Mouse (Mus musculus): ENCODE data around the gene Dapp1.
"Not testable (repeated sequence)": the region's sequence is repeated elsewhere in the genome, so short reads cannot be mapped to it uniquely, and the experiment has no call there.

Dapp1 gene

DNA sequence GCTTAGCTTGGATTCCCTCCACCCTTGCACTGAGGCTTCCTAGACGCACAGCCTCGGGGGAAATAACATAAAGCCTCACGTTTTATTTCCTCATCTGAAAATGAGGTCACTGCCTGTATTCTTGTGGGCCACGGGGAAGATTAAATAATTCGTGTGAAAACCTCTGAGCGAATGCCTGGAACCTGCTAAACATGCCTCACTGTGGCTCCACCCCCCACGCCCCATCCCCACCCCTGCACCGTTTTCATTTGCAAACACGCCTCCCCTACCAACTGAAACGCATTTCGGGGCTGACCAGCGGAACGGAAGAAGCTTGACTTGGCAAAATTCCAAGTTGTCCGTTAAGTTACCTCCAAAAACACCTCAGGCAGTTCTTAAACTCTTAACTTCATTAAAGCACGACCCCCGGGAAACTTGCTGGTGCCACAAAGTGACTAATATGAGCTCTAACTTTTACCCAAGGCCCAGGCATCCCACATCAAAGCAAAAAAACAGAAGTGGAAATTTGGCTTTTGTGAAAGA lies 25.7 kb downstream of the Dapp1 start:
- peak; percentile 57 for DNase-seq (ENCODE audit: low read depth, low spot score)

DNA sequence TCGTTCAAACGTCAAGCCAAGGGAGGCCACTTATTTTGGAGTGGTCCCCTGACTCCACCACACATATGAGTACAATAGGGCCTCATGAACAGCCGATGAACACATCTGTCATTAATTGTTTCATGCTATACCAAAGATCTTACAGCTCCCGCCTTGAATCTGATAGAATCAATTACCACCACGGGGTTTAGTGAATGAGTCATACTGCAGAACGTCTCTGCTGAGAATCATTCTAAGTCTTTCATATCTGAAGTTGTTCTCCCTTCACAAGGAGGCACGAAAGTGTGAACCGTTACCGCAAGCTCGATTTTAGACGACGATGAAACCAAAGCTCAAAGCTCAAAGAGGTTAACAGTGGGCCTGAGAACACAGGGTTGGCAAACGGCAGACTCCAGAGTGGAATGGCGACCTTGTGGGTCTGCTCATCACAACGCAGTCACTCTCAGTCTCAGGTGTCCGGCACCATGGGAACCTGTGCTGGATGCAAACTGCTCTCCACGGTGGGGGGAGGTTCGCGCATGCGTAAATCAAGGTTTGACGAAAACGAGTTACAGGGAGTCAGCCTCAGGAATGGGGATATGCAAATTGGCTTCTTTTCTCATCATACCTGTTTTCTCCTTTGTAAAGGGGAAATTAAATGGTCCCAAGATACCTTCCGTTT lies 27.0 kb downstream of the Dapp1 start:
- DNase-seq (ENCODE audit: low read depth, low spot score) = peak; percentile 88

DNA sequence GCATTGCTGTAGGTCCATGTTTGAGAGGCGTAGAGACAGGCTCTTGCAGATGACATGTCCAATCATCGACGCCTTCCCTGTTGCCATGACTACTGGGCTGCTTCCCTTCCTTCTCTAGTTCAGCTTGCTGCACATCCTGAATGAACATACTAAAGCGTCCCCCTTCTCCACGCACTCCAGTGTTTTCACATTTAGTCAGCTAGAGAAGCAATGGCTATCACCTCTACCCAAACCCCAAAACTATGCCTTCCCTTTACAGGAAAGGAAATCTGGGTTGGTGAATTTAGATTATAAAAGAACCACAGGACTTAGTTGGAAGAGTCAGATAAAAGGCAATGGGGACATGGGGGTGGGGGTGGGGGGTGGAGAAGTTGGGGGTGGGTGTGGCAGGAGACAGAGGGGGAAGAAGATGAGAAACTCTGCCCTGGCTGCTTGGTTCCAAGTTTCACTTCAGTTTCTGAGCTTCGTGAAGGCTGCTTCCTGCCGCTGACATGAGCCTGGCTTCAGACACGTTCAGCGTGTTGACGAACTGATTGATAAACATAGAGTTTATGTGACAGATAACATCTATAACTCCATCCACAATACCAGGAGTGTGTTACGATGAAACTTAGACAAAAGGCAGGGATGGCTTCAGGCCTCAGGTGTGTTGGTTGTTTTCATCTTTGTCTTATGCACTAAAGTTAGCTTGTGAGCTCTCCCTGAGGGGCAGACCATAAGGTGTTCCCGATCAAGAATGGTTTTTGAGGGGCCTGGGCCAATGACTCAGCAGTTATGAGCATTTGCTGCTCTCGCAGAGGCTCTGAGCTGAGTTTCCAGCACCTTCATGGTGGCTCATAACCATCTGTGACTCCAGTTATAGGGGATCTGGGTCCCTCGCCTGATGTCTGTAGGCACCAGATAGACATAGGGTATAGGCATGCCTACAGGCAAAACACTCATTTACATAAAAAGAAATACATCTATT lies 28.1 kb downstream of the Dapp1 start:
- peak; percentile 64 for DNase-seq (ENCODE audit: low read depth, low spot score)

DNA sequence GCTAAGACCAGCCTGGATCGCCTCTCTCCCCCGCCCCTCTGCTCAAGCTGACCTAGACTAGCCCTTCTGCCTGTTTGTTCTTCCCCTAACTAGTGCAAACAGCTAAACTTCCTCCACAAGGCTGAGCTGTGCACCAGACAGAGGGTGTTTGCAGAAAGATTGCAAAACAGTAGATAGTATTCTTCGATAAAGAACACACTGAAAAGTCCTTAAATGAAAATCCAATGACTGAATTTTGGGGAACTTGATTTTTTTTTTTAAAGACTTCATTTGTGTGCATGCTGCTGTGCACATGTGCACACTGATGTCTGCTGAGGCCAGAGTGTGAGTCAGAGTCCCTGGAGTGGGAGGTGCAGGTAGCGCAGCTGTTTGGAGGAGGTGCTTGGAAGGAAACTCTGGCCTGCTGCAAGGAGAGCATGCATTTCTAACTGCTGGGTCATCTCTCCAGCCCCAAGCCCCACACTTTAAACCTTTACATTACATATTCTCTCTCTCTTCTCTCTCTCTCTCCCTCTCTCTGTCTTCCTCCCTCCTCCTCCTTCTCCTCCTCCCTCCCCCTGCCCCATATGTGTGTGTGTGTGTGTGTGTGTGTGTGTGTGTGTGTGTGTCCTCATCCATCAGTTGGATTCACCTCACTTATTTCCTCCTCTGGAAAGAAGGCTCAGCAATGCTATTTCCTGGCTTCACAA lies 29.0 kb downstream of the Dapp1 start:
- DNase-seq (ENCODE audit: low read depth, low spot score) = peak; percentile 37

DNA sequence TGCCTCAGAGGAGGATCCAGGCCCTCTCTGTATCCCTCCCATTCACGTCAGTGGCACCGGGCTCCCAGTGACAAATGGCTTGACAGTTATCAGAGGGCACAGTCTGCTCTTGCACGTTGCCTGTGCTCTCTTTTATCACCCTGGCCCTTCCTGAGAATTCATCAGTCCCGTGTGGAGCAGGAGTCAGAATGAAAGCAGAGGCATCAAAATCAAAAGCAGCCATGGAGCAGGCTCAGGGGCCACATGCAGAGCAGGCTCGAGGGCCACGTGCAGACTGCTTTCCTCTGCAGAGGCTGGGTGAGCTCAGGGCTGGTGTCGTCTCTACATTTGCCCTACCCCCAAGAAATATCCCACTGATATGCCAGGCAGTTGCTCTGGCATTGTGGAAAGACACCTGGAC lies 29.5 kb downstream of the Dapp1 start:
- no peak for DNase-seq (ENCODE audit: low read depth, low spot score)

DNA sequence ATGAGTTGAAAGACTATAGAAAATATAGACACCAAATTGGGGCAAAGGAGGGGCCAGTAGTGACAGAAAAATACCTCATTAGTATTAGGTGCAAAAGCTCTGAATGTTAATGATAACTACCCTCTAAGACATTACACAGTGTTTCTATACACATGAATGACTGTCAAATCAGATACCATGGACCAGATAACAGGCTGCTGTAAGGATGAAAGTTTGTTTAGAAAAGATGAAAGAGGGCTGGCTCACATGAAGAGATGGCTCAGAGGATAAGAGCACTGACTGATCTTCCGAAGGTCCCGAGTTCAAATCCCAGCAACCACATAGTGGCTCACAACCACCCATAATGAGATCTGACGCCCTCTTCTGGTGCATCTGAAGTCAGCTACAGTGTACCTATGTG lies 30.0 kb downstream of the Dapp1 start:
- DNase-seq (ENCODE audit: low read depth, low spot score) = not testable (repeated sequence)

DNA sequence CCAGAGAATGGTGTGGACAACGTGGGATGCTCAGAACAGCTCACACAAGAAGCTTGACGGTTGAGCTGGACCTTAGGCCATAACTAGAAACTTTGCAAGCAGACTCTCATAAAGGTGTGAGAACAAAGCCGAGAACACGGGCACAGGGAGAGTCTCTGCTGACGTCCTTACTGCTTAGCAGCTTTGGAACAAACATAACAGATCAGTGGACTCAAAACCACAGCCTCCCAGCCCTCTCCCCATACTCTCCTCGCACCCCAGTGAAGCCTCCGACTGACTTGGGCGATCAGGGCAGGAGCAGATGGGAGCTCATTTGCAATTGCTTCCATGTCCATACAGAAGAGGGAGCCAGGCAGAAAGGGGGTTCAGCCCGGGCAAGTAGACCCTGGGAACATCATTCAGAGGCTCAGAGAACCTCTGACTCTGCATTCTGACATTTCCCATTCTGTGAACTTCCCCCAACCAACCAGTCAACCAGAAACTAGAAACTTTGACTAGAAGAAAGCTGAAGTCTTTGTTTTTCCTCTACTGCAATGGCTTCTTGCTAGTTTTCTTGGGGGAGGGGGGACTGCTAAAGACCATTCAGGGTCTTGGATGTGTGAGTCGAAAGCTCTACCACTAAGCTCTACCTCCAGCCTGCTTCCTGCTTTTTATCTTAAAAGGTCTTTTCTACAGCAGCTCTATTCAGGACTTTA lies 31.0 kb downstream of the Dapp1 start:
- DNase-seq (ENCODE audit: low read depth, low spot score) = no peak

DNA sequence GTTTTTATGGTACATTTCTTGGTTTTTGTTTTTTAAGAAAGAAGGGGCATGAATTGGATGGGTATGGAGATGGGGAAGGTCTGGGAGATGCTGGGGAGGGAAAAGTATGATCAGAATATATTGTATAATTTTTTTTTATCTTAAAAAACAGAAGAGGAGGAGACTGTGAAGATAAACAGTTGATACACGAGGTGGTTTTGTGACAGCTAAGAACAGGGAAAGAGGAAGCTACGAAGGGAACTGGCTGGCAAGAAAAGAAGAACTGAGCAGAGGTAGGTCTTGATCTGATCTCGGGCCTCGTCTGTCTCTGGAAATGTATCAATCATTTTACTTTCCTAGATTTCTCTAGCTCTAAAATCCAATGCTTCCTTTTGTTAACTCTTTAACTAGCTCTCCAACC lies 33.8 kb downstream of the Dapp1 start:
- DNase-seq (ENCODE audit: low read depth, low spot score) = no peak

DNA sequence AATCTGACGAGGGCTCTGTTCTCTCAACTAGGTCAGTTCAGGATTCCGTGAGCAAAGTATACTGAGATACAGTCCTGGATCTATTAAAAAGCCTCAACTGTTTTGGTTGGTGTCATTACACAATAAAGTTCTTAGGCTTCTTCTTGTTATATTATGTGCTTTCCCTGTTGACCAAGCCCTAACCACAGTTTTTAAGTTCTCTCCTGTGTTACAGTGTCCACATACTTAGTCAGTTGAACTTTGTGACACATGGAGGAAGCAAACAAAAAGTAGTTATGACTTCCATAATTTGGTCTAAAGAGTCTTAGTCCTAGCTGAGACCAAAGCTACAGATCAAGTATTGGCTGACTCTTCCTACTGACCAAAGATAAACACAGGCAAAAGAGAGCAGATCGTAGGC lies 34.5 kb downstream of the Dapp1 start:
- no peak for DNase-seq (ENCODE audit: low read depth, low spot score)

DNA sequence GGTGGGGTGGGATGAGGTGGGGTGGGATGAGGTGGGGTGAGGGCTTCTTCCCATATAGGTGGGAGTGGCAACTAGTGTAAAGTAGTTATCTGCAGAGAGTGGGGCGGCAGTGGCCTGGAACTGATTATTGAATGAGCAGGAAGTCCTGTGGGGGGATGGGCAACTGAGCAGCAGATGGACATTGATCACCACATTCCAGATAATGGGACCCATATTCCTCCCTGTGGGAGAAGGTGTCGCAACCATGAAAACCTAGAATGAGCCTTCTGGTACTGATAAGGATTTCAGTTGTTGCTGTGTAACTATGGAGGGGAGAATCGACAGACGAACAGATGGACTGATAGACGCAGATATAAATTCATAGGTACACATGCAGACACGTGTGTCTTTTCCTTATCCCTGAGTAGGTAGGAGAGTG lies 37.6 kb downstream of the Dapp1 start:
- DNase-seq (ENCODE audit: low read depth, low spot score) = no peak

DNA sequence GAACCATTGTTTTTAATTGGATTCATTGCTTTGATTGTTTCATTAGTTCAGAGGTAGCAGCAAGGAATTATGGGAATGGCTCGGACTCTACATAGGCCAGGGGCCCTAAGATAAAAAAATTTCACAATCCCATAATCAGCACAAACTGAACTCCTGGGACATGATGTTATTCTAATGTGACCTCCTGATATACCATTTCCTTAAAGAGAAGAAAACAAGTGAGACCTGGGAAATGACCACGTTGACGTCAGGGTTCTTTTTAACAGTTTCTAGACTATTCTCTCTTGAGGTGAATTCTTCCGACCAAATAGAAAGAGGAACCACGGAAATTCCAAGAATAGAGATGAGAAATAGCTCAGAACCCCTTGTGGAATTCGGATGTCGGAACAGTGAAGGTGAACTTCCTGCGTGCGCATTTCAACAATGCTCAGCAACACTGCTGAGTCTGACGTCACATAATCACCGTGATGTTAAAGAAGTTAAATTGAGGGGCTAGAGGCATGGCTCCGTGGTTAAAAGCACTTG lies 39.2 kb downstream of the Dapp1 start:
- no peak for DNase-seq (ENCODE audit: low read depth, low spot score)

DNA sequence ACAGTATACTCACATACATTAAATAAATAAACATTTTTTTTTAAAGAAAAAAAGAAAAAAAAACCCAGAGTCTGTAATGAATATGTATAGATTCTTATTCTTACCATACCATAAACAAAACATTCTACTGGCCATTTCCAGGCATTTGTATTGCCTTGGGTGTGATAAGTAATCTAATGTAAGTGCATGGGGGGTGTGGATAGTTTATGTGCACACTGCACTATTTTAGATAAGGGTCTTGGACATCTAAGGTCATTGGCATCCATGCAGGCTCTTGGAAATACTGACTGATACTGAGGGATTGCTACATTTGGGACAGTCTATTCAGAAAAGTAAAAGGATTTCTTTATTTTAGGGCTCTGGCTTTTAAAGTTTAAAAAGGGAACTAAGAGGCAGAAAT lies 39.8 kb downstream of the Dapp1 start:
- DNase-seq (ENCODE audit: low read depth, low spot score) = no peak

DNA sequence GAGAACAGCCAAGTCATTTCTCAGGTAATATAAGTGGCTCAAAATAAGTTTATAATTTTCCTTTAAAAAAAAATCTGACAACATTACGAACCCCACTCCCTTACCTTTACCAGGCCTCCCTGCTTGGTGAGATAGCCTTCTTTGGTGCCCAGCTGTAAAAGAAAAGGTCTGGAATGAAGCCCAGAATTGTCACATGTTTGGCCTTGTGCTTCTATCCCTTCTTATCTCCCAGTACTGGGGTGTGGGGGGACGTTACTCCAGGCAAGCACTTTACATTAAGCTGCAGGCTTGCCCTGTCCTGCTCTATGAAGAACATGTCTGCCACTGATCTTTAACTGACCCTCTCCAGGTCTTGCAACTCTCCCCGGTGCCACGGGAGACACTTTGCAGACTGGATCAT lies 40.6 kb downstream of the Dapp1 start:
- no peak for DNase-seq (ENCODE audit: low read depth, low spot score)

DNA sequence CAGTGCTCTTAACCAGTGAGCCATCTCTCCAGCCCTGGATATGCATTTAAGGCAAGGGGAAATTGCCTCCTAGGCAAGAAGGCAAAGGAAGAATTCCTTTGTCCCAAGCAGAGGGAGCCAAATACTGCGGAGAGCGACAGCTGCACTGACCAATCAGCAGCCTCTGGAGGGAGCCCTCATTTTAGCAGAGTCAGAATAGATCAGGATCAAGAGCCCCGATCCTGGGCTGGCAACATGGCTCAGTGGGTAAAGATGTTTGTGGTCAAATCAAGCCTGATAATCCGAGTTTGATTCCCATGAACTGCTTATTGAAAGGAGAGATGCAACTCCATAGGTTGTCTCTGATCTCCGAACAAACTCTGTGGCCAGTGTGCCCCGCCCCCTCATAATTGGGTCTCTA lies 42.7 kb downstream of the Dapp1 start:
- peak; percentile 89 for DNase-seq (ENCODE audit: low read depth, low spot score)

DNA sequence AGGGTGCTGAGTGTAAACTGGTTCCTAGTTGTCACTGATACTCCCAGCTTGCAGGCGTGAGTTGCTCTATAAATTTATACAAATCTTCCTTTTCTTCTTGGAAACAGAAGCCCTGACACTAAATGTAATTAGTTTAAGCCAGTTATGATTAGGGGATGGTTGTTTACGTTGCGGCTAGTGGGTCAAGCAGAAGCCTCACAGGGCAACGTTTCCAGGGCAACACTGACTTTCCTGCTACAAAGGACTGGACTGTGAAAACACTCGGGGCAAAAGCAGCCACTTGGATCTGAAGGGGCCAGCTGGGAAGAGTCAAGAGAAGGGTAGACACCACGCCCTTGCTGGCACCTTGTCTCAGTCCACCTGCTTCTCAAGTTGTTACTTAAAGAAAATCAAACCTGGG lies 44.8 kb downstream of the Dapp1 start:
- no peak for DNase-seq (ENCODE audit: low read depth, low spot score)

DNA sequence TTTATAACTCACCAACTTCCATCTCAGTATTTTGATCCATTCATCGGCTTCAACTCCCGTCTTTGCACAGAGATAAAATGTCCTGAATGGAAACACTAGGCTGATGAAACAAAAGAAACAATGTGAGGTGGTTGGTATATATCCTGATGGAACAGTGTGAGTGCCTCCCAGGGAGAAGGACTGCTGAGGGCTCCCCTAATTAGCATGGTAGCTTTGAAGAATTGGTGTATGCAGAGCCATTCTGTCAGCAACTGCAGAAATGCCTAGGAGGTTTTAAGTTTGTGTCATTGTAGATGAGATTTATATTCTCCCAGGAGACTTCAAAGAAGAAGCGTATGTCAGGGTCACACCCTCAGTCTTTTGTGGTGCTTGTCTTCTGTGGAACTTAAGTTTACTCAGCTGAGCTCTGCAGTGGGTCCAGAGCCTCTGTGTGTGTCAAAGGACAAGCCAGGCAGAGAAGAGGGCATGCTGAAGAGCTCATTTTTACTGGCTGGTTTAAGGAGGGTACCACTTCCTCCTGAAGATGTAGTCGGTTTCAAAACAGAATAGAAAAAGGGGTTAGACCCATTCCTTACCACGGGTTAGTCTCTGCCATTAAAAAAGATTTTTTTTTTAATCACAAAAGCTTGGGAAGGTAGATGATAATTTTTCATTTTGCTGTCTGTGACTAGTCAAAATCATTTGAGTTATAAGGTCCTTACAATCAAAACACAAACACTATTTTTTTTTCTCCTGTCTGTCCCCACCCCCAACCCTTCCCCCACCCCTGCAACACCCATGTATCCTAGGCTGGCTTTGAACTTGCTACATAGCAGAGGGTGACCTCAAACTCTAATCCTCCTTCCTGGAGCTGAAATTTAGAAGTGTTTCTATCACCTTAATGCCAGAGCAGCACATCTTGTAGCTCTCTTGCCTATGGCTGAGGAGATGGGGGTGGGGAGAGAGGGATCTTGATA lies 45.5 kb downstream of the Dapp1 start:
- DNase-seq (ENCODE audit: low read depth, low spot score) = peak; percentile 29

DNA sequence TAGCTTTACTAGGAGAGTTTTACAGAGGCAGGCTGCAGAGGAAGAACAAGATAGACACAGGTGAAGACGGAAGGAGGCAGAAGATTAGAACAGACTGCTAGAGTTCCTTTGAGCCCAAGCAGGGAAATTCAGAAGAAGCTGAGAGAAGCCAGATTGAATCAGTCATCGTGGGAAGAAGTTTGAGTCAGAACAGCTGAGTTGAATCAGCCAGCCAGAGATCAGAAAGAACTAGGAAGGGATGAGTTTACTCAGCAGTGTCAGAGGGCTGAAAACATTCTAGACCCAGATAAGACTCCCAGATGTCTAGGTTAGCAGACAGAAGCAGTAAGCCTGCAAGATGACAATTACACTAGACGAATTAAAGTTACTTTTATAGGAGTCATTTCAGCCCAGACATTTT lies 47.4 kb downstream of the Dapp1 start:
- no peak for DNase-seq (ENCODE audit: low read depth, low spot score)

DNA sequence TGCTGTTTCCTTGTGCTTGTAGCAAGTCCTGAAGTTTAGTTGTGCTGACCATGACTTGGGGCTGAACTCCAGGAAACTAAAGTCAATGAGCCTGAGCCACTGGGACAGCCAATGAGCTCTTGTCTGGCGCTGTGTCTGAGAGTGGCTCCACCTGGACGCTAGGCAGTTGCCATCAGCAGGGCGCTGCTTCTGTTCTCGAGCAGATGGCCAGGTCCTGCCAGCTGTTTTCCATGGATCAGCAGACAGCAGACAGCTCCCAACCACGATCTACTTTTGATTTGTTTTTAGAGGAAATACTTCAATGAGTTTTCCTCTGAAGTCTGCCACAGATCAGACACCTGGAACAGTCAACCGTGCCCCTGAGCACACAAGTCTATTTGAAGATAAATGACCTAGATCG lies 48.6 kb downstream of the Dapp1 start:
- DNase-seq (ENCODE audit: low read depth, low spot score) = no peak

DNA sequence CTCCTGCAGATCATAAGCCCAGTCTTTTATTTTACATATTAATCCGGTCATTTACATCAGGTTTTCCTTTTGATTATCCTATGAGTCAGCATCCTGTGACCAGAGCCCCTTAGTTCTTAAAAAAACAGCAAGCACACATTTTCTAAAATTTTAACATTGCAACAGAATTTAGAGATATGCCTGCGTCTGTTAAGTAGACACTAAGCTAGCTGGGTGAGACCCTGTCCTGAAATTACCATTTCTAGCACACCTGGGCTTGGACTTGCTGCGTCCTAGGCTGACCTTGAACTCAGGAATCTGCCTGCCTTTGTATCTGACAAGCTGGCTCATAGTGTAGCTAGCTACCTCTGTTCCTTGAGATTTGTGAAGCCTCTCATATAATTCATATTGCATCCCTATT lies 51.4 kb downstream of the Dapp1 start:
- DNase-seq (ENCODE audit: low read depth, low spot score) = peak; percentile 28

DNA sequence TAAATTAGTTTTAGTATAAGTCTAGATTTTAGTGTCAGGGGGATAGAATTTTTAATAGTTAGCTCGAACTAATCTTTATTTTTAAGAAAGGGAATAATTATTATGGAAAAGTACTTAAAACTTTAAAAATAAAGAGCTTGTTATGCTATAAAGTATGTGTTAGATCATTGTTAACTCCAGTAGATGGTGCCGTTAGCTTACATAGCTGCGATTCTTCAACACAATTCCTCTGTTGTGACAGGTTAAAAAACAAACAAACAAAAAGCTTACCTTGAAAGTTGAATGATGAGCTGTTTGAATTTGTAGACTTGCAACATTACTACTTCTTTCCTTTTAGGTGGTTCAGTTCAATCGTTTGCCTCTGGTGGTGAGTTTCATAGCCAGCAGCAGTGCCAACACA lies 54.3 kb downstream of the Dapp1 start:
- no peak for DNase-seq (ENCODE audit: low read depth, low spot score)
